Mouse (Mus musculus) limb, embryonic 14.5 days (tissue): Measurements from ENCODE around the gene Nr2e3. TPM values are rescaled to one million over a fixed set of nuclear protein-coding genes. Genes with fewer than 3 reads are reported as not detected.
"Not testable (repeated sequence)": the region's sequence is repeated elsewhere in the genome, so short reads cannot be mapped to it uniquely, and the experiment has no call there.

Experiments used
- ATAC-seq: fragments of 200-750 bp; cut with Nextera tagmentation; 2 replicates; pipeline ENCODE4 v1.8.0; 2017; ENCODE audit warnings: low read depth, moderate number of reproducible peaks, moderate TSS enrichment; ENCODE audit not compliant: low FRiP score
- DNase-seq: peaks from one replicate; pipeline ENCODE4 v3.0.0-alpha.2; 2015; ENCODE audit warnings: low spot score
- H3K27ac ChIP-seq: fragments of 300-500 bp; sonication (generic); replicated peaks from 2 replicates; pipeline ENCODE4 v1.5.1; 2014; ENCODE audit warnings: low read depth, mild to moderate bottlenecking, low read length, moderate library complexity, mixed read lengths
- H3K27me3 ChIP-seq: fragments of 300-500 bp; sonication (generic); 2 replicates; pipeline ENCODE4 v1.6.1; 2014; ENCODE audit warnings: low read length, mixed read lengths; ENCODE audit not compliant: control insufficient read depth, insufficient read depth
- H3K36me3 ChIP-seq: fragments of 300-500 bp; sonication (generic); 2 replicates; pipeline ENCODE4 v1.6.1; 2014; ENCODE audit warnings: mild to moderate bottlenecking, low read length, moderate library complexity, mixed read lengths; ENCODE audit not compliant: control insufficient read depth, insufficient read depth
- H3K4me1 ChIP-seq: fragments of 300-500 bp; sonication (generic); 2 replicates; pipeline ENCODE4 v1.6.1; 2014; ENCODE audit warnings: antibody characterized with exemption, low read length, mixed read lengths; ENCODE audit not compliant: control insufficient read depth, insufficient read depth
- H3K4me2 ChIP-seq: fragments of 300-500 bp; sonication (generic); replicated peaks from 2 replicates; pipeline ENCODE4 v1.6.1; 2014; ENCODE audit warnings: low read depth, mild to moderate bottlenecking, low read length, moderate library complexity; ENCODE audit not compliant: severe bottlenecking
- H3K4me3 ChIP-seq: fragments of 300-500 bp; sonication (generic); replicated peaks from 2 replicates; pipeline ENCODE4 v1.5.1; 2014; ENCODE audit warnings: low read length
- H3K9ac ChIP-seq: fragments of 300-500 bp; sonication (generic); 2 replicates; pipeline ENCODE4 v1.6.1; 2014; ENCODE audit warnings: mild to moderate bottlenecking, low read depth, low read length, moderate library complexity; ENCODE audit not compliant: severe bottlenecking
- H3K9me3 ChIP-seq: fragments of 300-500 bp; sonication (generic); 2 replicates; pipeline ENCODE4 v1.6.1; 2016; ENCODE audit warnings: low read length; ENCODE audit not compliant: control insufficient read depth
- POLR2A ChIP-seq: fragments of 200-500 bp; IDR thresholded peaks from 2 replicates; pipeline ENCODE4 v1.8.0; 2012; ENCODE audit warnings: inconsistent platforms, mild to moderate bottlenecking, moderate library complexity, borderline replicate concordance; ENCODE audit not compliant: insufficient read depth, insufficient read length; ENCODE audit errors: extremely low read depth
- WGBS: fragments of 180-500 bp; shearing (Covaris S2); extraction: QIAGEN DNeasy Blood & Tissue Kit; methylation state at CpG from one replicate; pipeline ENCODE4 v1.1.7; 2014; 5-methylcytosine and 5-hydroxymethylcytosine counted together
- polyA plus RNA-seq, 2 experiments: library from polyadenylated mRNA; depleted of rRNA in 1 of 2; stranded (reverse) in 1 of 2; unstranded in 1 of 2; fragments of >200 nt; fragmentation: Nextera tagmentation in 1 of 2; extraction: Ambion mirVana in 1 of 2; gene quantifications; 2 replicates each; pipeline versions ENCODE4 v1.2.1 to v1.2.3; 2012 to 2014

Gene Nr2e3
- polyA plus RNA-seq, 2 experiments: 2.1 to 2.3 TPM

DNA sequence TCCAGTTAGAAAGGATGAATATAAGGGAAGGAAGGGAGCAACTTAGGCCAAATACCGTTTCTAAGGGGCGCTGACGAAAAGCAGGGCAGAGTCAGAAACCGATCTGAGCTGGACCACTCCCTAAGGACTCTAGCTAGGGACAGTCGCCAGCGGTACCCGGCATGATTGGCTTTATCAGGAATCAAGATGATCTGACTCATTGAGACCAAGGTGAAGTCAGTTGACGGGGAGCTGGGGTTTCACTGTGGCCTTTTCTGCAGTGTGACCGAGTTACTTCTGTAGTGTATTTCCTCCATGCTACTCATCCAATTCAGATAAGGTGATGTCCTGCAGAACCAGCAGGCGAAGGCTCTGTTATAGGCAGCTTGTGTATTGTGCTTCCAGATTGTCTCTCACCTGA lies 4.6 kb upstream of the Nr2e3 start:
- ATAC-seq (no peak), DNase-seq (no peak)
- TF ChIP-seq POLR2A: no peak
- Histone ChIP-seq H3K36me3 (no peaks in the 10 kb centered on the region), H3K4me3 (no peak overlapping the region), H3K4me2 (no peak overlapping the region), H3K27ac (no peak overlapping the region), H3K4me1 (peaks cover 16% of the 10 kb centered on the region), H3K9me3 (no peaks in the 10 kb centered on the region), H3K27me3 (no peaks in the 10 kb centered on the region), H3K9ac (no peak overlapping the region)
- 64% methylated on average over 10 of the region's 10 CpGs for whole genome bisulfite sequencing

DNA sequence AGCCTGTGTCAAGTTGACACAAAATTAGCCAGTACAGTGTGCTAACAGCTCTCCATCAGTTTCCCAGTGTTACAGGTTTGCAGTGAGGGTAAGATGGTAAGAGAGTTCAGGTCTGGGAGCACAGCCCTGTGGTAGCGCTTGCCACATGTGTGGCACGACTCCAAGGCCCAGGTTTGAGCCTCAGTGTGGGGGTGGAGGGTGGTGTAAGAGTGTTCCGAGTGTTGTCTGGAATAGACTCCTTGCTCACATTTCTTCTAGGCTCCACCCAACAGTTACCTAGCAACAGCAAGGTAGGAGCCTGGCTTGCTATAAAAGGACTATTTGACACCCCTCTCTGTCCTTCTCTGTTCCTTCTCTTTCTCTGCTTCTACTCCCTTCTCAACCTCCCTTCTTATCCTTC lies 3.9 kb upstream of the Nr2e3 start:
- H3K27ac ChIP-seq: no peak overlapping the region
- WGBS: 8% methylated on average over 3 of the region's 3 CpGs
- no peaks in the 10 kb centered on the region for H3K9me3 ChIP-seq
- no peak overlapping the region for H3K9ac ChIP-seq
- no peak for DNase-seq
- 0 out of 2 replicates have a peak, but pooled peaks have one; percentile 28 for ATAC-seq
- no peak for TF ChIP-seq POLR2A
- H3K4me3 ChIP-seq: no peak overlapping the region
- H3K27me3 ChIP-seq: no peaks in the 10 kb centered on the region
- no peak overlapping the region for H3K4me2 ChIP-seq
- peaks cover 16% of the 10 kb centered on the region for H3K4me1 ChIP-seq
- H3K36me3 ChIP-seq: no peaks in the 10 kb centered on the region

DNA sequence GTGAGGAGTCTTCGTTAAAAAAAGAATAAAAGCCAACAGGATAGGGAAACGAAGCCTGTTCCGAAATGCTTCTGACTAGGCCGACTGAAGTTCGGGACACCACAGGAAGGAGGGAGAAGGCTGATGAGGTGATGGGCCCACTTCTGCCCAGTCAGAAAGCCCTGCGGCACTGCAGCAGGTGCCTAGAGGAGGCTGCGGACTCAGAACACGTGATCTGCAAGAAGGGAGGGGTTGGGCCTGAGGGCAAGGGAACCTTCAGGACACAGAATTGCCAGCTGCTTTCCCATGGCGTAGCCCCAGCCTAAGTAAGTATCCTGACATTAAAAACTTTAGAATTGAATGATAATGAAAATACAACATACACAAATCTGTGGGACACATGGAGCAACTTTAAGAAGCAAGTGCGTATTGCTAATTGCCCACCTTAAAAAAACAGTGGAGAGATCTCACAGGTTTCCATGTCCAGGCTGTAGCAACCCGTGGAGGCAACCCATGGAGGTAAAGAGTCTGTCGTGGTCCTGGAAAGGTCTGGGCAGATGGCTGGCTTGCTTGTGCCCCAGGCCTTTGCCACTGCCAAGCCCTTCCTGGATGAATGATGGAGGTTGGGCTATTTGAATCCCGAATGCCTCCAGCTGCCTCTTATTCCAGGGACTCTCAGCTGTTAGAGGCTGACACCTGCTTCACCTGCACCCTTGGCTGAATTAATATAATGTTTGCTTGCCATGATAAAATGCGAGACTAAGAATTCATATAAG lies 919 bp upstream of the Nr2e3 start:
- Histone ChIP-seq H3K27me3 (no peaks in the 10 kb centered on the region), H3K27ac (no peak overlapping the region), H3K9me3 (no peaks in the 10 kb centered on the region), H3K4me2 (no peak overlapping the region), H3K4me1 (peaks cover 18% of the 10 kb centered on the region), H3K36me3 (no peaks in the 10 kb centered on the region), H3K4me3 (no peak overlapping the region), H3K9ac (no peak overlapping the region)
- ATAC-seq: no peak
- TF ChIP-seq POLR2A: no peak
- no peak for DNase-seq
- whole genome bisulfite sequencing: 37% methylated on average over 14 of the region's 14 CpGs

DNA sequence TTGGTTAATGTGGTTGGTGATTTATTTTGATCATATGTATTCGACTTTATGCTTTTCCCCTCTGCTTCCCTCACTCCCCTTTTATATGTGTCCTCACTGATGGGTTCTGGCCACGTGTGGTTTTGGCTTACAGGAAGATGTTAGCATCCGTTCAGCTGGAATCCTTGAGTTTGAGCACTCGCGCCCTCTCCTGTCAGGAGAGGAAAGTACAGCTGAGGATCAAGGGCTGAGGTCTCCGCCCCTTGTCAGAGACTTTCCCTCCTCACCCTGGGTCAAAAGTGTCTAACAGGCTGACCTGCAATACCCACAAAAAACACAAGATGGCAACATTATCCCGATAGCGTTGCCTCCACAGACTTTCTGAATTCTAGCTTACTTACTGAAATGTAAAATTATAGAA lies 1.2 kb downstream of the Nr2e3 start:
- no peak overlapping the region for H3K4me3 ChIP-seq
- no peaks in the 10 kb centered on the region for H3K9me3 ChIP-seq
- DNase-seq: peak; percentile 96
- peak; percentile 60; the same call in 1 of the 2 replicates for ATAC-seq
- WGBS: 3% methylated on average over 8 of the region's 8 CpGs
- H3K4me2 ChIP-seq: no peak overlapping the region
- peaks cover 12% of the 10 kb centered on the region for H3K4me1 ChIP-seq
- H3K36me3 ChIP-seq: no peaks in the 10 kb centered on the region
- H3K27me3 ChIP-seq: no peaks in the 10 kb centered on the region
- H3K9ac ChIP-seq: no peak overlapping the region
- H3K27ac ChIP-seq: no peak overlapping the region
- TF ChIP-seq POLR2A: no peak

DNA sequence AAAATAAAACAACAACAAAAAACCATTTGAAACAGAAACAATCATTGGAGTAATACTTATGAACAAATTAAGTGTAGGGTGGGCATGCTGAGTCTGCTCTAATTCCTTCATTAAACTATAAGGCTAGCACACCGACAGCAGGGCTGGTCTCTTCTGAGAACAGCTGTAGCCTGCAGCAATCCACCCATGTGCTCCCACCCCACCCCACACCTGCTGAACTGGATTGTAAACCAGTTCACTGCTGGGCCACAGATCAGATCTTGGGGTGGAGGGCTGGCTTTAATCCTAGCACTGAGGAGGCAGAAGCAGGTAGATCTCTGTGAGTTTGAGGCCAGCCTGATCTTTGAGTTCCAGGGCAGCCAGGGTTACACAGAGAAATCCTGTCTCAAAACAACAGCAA lies 2.3 kb downstream of the Nr2e3 start:
- not testable (repeated sequence) for ATAC-seq, H3K9ac ChIP-seq, DNase-seq

DNA sequence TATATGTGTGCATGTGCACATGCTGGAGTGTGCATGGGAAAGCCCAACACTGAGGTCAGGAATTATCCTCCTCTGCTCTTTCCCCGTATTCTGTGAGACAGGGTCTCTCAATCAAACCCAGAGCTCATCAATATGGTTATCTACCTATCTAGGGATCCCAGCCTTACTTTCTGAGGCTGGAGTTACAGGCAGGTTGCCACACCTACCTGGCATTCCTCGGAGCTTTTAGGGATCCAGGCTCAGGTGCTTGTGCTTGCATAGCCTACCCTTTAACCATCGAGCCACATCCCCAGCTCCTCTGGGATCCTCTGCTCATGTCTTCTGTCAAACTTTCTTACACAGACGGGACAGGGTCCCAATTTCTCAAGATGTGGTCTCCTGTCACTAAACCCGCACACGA lies 4.0 kb downstream of the Nr2e3 start:
- no peak for ATAC-seq
- no peak for DNase-seq
- Histone ChIP-seq H3K36me3 (no peaks in the 10 kb centered on the region), H3K9ac (no peak overlapping the region), H3K27me3 (no peaks in the 10 kb centered on the region), H3K27ac (no peak overlapping the region), H3K4me2 (no peak overlapping the region; the same call in 1 of the 2 replicates), H3K4me1 (0 out of 2 replicates have a peak, but pooled peaks cover 4% of the 10 kb centered on the region), H3K4me3 (peak overlapping the region; percentile 19; the same call in 1 of the 2 replicates), H3K9me3 (no peaks in the 10 kb centered on the region)
- WGBS: 24% methylated on average over 6 of the region's 6 CpGs
- no peak for TF ChIP-seq POLR2A

More for the DNA sequence above, 2.3 kb downstream of the Nr2e3 start:
- not testable (repeated sequence) for H3K27ac ChIP-seq, H3K4me2 ChIP-seq, H3K4me3 ChIP-seq, H3K4me1 ChIP-seq, H3K9me3 ChIP-seq, H3K27me3 ChIP-seq, H3K36me3 ChIP-seq
- 33% methylated on average over 1 of the region's 1 CpGs for WGBS
